Mouse (Mus musculus) hindbrain, embryonic 14.5 days (tissue): ENCODE results near the gene Chp1. TPM values are rescaled to one million over a fixed set of nuclear protein-coding genes. Genes with fewer than 3 reads are reported as not detected.
"Not testable (repeated sequence)": the region's sequence is repeated elsewhere in the genome, so short reads cannot be mapped to it uniquely, and the experiment has no call there.

ENCODE experiments used
- ATAC-seq: fragments of 200-750 bp; cut with Nextera tagmentation; 2 replicates; pipeline ENCODE4 v1.8.0; 2017; ENCODE audit warnings: moderate number of reproducible peaks, mild to moderate bottlenecking, moderate TSS enrichment, moderate library complexity; ENCODE audit not compliant: low FRiP score
- DNase-seq: peaks from one replicate; pipeline ENCODE4 v3.0.0-alpha.2; 2015; ENCODE audit warnings: low spot score
- H3K27ac ChIP-seq: fragments of 300-500 bp; sonication (generic); 2 replicates; pipeline ENCODE4 v1.5.1; 2014; ENCODE audit warnings: mild to moderate bottlenecking, moderate library complexity
- H3K27me3 ChIP-seq: fragments of 300-500 bp; sonication (generic); 2 replicates; pipeline ENCODE4 v1.6.1; 2014; ENCODE audit warnings: mild to moderate bottlenecking, low read length, mixed read lengths; ENCODE audit not compliant: control insufficient read depth, insufficient read depth
- H3K36me3 ChIP-seq: fragments of 300-500 bp; sonication (generic); replicated peaks from 2 replicates; pipeline ENCODE4 v1.6.1; 2014; ENCODE audit not compliant: control insufficient read depth, insufficient read depth
- H3K4me1 ChIP-seq: fragments of 300-500 bp; sonication (generic); replicated peaks from 2 replicates; pipeline ENCODE4 v1.6.1; 2014; ENCODE audit warnings: antibody characterized with exemption, low read length, mixed read lengths; ENCODE audit not compliant: control insufficient read depth, insufficient read depth
- H3K4me2 ChIP-seq: fragments of 300-500 bp; sonication (generic); replicated peaks from 2 replicates; pipeline ENCODE4 v1.6.1; 2014; ENCODE audit warnings: mild to moderate bottlenecking, moderate library complexity
- H3K4me3 ChIP-seq: fragments of 300-500 bp; sonication (generic); replicated peaks from 2 replicates; pipeline ENCODE4 v1.5.1; 2014; ENCODE audit warnings: mild to moderate bottlenecking, low read length
- H3K9ac ChIP-seq: fragments of 300-500 bp; sonication (generic); 2 replicates; pipeline ENCODE4 v1.6.1; 2014
- H3K9me3 ChIP-seq: fragments of 300-500 bp; sonication (generic); 2 replicates; pipeline ENCODE4 v1.6.1; 2016; ENCODE audit warnings: low read length; ENCODE audit not compliant: control insufficient read depth
- WGBS: fragments of 180-500 bp; shearing (Covaris S2); extraction: QIAGEN DNeasy Blood & Tissue Kit; methylation state at CpG from one replicate; pipeline ENCODE4 v1.1.7; 2014; 5-methylcytosine and 5-hydroxymethylcytosine counted together
- polyA plus RNA-seq: library from polyadenylated mRNA; unstranded; fragments of >200 nt; fragmentation: Nextera tagmentation; extraction: Ambion mirVana; gene quantifications from 2 replicates; pipeline ENCODE4 v1.2.1, GENCODE M21; 2014

Gene Chp1
- polyA plus RNA-seq = 58.5 and 59.1 TPM in 2 replicates

DNA sequence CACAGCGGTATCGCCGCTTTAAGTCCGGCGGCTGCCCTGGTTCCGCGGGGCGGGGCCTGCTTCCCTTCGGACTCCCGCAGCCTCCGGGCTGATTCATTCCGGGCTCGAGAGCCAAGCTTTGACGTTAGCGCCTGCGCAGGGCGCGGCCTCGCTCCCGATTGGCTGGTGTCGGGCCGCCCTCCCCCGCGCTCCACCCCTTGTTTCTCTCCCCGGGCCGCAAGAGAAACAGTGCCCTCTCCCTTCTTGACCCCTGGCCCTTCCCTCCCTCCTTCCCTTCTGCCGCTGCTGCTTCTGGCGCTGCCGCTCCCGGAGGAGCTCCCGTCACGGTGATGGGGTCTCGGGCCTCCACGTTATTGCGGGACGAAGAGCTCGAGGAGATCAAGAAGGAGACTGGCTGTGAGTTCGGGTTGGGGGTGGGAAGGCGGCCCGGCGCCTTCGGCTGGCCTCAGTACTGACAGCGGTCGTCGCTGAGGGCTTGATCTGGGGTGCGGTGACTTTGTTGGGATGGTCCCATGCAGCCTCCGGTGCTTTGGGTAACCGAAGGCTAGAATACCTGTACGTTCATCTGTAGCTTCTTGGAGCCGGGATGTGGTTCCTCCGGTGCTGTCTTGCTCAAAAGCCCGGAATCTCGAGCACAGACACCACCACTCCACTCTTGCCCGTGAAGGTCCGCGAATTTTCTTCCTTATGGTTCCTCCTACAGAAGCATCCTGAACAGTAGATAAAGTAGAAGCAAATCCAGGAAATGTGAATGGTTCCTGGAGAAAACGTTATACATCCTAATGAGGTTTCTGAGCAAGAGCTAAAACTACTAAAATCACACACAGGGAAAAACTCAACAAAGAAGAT is at the start of gene Chp1, which contains the start of gene Exd1:
TSS of gene Chp1 (plus strand) at position 176 of the 849 bp plus-strand sequence.
TSS of gene Exd1 (minus strand) at position 106 of the 849 bp plus-strand sequence.
- Histone ChIP-seq H3K27me3 (no peaks in the 10 kb centered on the region), H3K27ac (peak within 1 kb of the TSS; percentile 82), H3K4me3 (peak within 1 kb of the TSS; percentile 91), H3K4me1 (peaks cover 16% of the 10 kb centered on the region), H3K9ac (peak within 1 kb of the TSS; percentile 88), H3K36me3 (no peaks in the 10 kb centered on the region), H3K9me3 (no peaks in the 10 kb centered on the region), H3K4me2 (peak within 1 kb of the TSS; percentile 81)
- ATAC-seq = peak; percentile 99
- under 1% methylated on average over 56 of the region's 57 CpGs for WGBS
- DNase-seq = peak; percentile 99

DNA sequence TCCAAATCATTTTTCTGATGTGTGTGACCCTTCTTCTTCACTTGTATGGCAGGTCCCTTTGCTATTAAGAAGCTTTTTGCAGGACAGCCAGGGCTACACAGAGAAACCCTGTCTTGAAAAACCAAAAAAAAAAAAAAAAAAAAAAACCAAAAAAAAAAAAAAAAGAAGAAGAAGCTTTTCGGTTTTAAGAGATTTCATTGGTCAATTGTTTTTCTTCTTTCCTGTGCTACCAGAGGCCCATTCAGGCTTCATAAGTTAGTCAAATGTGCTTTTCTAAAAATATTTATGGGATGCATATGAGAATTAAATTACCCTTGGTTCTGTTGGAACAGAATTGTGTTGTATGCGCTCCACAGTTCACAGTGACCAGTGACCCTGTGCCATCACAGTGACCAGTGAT is 48.6 kb upstream of the Chp1 start:
- WGBS = 81% methylated on average over 2 of the region's 2 CpGs
- ATAC-seq (no peak), DNase-seq (no peak)
- no peak overlapping the region for H3K4me3 ChIP-seq
- H3K9ac ChIP-seq = no peak overlapping the region
- H3K9me3 ChIP-seq = no peaks in the 10 kb centered on the region
- no peak overlapping the region for H3K4me2 ChIP-seq
- H3K27ac ChIP-seq = no peak overlapping the region
- no peaks in the 10 kb centered on the region for H3K27me3 ChIP-seq
- H3K4me1 ChIP-seq = no peaks in the 10 kb centered on the region
- no peaks in the 10 kb centered on the region for H3K36me3 ChIP-seq

DNA sequence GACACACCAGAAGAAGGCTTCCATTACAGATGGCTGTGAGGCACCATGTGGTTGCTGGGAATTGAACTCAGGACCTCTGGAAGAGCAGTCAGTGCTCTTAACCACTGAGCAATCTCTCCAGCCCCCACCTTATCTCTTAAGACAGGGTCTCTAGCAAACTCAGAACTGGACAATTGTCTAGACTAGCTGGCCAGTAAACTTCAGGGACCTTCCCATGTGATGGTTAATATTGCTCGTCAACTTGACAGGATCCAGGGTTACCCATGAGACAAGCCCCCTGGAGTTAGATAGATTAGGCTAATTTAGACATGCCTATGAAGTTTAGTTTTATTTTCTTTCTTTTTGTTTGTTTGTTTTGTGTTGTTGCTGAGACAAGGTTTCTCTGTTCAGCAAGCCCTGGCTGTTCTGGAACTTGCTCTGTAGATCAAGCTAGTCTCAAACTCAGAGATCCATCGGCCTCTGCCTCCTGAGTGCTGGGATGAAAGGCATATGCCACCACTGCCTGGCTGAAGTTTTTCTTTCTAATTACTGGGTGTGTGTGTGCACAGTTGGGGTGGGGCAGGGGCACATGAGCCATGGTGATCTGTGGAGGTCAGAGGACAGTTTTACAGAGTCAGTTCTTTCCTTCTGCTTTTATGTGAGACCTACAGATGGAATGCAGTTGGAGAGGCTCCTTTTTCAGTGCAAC is 46.4 kb upstream of the Chp1 start:
- Histone ChIP-seq H3K27me3 (no peaks in the 10 kb centered on the region), H3K27ac (no peak overlapping the region), H3K9me3 (no peaks in the 10 kb centered on the region), H3K36me3 (no peaks in the 10 kb centered on the region), H3K4me1 (no peaks in the 10 kb centered on the region), H3K4me3 (no peak overlapping the region), H3K4me2 (no peak overlapping the region), H3K9ac (no peak overlapping the region)
- 82% methylated on average over 2 of the region's 2 CpGs for WGBS
- no peak for ATAC-seq
- DNase-seq = no peak

DNA sequence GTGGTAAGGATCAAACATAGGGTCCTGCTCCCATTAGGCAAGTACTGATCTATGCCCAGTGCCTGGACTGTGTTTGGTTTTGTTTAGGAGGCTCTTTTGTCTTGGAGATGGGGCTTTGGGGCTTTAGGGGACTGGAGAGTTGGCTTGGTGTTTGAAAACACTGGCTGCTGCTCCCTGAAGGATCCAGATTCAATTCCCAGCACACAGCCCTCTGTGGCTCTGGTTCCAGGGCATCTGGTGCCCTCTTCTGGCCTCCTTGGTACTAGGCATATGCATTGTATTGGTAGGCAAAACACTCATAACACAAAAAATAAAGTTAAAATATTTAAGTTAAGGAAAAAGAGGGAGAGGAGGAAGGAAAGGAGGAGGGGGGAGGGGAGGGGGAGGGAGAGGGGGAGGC is 40.4 kb upstream of the Chp1 start:
- DNase-seq = no peak
- Histone ChIP-seq H3K9ac (no peak overlapping the region), H3K4me1 (no peaks in the 10 kb centered on the region), H3K36me3 (no peaks in the 10 kb centered on the region), H3K4me3 (no peak overlapping the region), H3K27me3 (no peaks in the 10 kb centered on the region), H3K27ac (no peak overlapping the region), H3K9me3 (no peaks in the 10 kb centered on the region), H3K4me2 (no peak overlapping the region)
- no peak for ATAC-seq

DNA sequence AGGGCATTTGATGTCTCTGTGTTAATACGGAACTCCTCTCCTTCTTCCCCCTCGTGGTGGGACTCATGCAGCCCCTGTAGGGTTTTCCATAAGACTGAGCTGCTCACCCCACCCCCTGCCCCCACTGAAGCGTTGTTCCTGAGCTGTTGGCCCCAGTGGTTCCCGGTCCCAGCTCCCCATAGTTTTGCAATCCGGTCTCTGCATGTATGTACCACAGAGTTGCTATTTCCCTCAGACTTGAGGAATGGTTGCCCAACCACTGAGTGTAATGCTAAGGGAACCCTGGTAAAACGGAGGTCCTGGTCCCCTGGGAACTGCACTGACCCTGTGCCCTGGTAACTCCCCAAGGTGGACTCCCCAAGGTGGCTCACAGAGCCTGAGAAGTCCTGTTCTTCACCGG is 39.0 kb upstream of the Chp1 start:
- H3K4me2 ChIP-seq, H3K4me1 ChIP-seq, H3K27me3 ChIP-seq, H3K36me3 ChIP-seq, DNase-seq, H3K27ac ChIP-seq, H3K9me3 ChIP-seq, ATAC-seq, H3K9ac ChIP-seq, H3K4me3 ChIP-seq: not testable (repeated sequence)
- WGBS = 64% methylated on average over 7 of the region's 7 CpGs

DNA sequence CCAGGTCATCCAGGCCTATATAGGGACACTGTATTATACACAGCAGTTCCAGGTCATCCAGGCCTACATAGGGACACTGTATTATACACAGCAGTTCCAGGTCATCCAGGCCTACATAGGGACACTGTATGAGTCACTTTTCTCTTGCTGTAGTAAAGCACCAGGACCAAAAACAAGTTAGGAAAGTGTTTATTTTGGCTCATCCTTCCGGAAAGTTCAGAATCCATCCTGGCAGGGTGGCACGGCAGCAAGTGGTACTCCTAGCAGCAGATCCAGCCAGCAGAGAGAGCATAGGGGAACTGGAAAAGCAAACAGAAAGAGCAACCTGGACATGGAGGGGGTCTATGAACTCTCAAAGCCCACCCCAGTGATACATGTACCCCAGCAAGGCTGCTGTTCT is 36.6 kb upstream of the Chp1 start:
- Histone ChIP-seq H3K4me3 (no peak overlapping the region), H3K9me3 (no peaks in the 10 kb centered on the region), H3K4me1 (no peaks in the 10 kb centered on the region), H3K27ac (no peak overlapping the region), H3K4me2 (no peak overlapping the region), H3K9ac (no peak overlapping the region), H3K36me3 (no peaks in the 10 kb centered on the region), H3K27me3 (no peaks in the 10 kb centered on the region)
- ATAC-seq (no peak), DNase-seq (no peak)
- 92% methylated on average over 2 of the region's 2 CpGs for WGBS

DNA sequence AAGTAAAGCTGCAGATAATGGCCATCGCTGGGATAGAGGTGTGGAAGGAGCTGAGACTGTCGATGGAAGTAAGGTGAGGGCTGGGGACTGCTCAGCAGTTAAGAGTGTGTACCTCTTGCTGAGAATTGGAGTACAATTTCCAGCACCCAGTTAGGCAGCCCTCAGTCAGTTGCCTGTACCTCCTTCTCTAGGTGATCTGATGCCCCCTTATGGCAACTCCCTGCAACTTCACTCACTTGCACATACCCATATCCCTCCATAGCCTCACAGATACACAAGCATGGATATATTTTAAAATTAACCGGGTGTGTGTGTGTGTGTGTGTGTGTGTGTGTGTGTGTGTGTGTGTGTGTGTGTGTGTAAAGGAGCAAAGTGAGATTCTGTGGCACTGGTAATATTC is 35.2 kb upstream of the Chp1 start:
- Histone ChIP-seq H3K4me3 (no peak overlapping the region), H3K4me1 (no peaks in the 10 kb centered on the region), H3K27ac (no peak overlapping the region), H3K9ac (no peak overlapping the region), H3K27me3 (no peaks in the 10 kb centered on the region), H3K9me3 (no peaks in the 10 kb centered on the region), H3K36me3 (no peaks in the 10 kb centered on the region), H3K4me2 (no peak overlapping the region)
- no peak for DNase-seq
- 81% methylated on average over 3 of the region's 3 CpGs for WGBS
- no peak for ATAC-seq

DNA sequence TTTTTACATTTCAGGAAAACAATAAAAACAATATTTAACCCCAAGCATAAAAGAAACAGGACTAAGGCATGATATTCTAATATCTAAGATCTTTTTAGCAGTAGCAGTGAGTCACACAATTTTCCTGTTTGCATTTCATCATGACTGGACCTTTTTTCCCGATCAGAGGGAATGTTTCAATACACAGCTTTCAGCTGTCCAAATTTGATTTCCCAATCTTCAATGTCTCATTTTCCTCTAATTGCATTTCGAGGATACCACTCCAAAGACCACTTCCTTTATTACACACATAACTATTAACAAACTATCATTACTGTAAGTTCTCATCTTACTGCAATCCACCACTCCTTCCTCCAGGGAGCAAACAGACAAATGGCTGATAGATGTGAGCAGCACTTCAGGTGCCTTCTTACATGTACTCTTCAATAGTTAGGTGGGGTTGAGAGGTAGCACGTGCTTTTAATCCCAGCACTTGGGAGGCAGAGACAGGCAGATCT is 33.4 kb upstream of the Chp1 start:
- DNase-seq (no peak), ATAC-seq (no peak)
- H3K27me3 ChIP-seq = no peaks in the 10 kb centered on the region
- no peak overlapping the region for H3K27ac ChIP-seq
- no peaks in the 10 kb centered on the region for H3K9me3 ChIP-seq
- H3K36me3 ChIP-seq = no peaks in the 10 kb centered on the region
- no peaks in the 10 kb centered on the region for H3K4me1 ChIP-seq
- no peak overlapping the region for H3K4me2 ChIP-seq
- no peak overlapping the region for H3K4me3 ChIP-seq
- H3K9ac ChIP-seq = no peak overlapping the region
- 90% methylated on average over 3 of the region's 3 CpGs for WGBS

DNA sequence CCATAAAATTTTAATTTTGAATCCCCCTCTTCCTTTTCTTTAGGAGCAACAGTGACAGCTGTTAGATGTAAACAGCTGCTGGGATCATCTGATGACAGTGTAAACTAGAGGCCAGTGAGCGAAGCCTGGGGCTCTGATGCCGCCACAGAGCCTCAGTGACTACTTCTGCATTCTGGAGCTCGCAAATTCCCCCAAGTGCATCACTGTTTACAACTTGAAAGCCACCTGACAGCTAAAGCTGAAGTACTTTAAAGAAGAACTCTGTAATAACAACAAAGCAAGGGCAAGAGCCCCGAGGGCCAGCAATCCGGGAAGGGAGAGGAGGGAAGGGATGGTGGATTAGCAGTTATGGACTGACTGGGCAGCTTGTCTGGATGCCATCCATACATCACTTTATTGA is 30.7 kb upstream of the Chp1 start:
- no peaks in the 10 kb centered on the region for H3K27me3 ChIP-seq
- H3K9ac ChIP-seq = no peak overlapping the region
- H3K9me3 ChIP-seq = no peaks in the 10 kb centered on the region
- no peak for DNase-seq
- no peak overlapping the region for H3K4me3 ChIP-seq
- H3K36me3 ChIP-seq = no peaks in the 10 kb centered on the region
- H3K4me2 ChIP-seq = no peak overlapping the region
- no peaks in the 10 kb centered on the region for H3K4me1 ChIP-seq
- H3K27ac ChIP-seq = no peak overlapping the region
- ATAC-seq = no peak
- WGBS = 60% methylated on average over 5 of the region's 5 CpGs
